Mouse (Mus musculus): ENCODE results near the gene Adk. TPM values are rescaled to one million over a fixed set of nuclear protein-coding genes. Genes with fewer than 3 reads are reported as not detected.

Adk gene
- total and polyA plus RNA-seq, 3 experiments = 104 to 253 (median 212) TPM

DNA sequence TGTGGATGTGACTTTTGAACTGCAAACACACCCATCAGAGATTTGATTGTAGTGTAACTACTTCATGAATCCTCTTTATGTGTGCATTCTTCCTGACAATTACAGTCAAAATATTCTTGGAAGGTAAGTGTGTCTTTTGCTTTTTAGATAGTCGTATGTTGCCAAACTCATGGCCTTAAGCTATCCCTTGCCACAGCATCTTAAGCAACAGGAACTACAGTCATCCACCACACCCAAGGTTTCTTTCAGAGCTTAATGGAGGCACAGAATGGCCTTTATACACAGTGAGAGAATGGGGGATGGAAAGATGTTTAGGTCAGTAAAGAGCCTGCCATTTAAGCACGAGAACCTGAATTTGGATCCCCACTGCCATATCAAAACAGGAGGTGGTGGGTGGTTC lies 4.5 kb upstream of the Adk start:
- Histone ChIP-seq H3K4me1 (ENCODE audit: control insufficient read depth, insufficient read depth, low read length) (peaks cover 3% of the 10 kb centered on the region), H3K36me3 (ENCODE audit: control insufficient read depth, insufficient read depth, low read length) (peaks cover 6% of the 10 kb centered on the region), H3K79me2 (replicated peaks; ENCODE audit: control insufficient read depth, insufficient read depth, low read length) (peaks cover 1% of the 10 kb centered on the region; the same call in 1 of the 2 replicates), H3K9ac (ENCODE audit: low read depth, low read length) (no peak overlapping the region), H3K27ac (no peak overlapping the region), H3K27me3 (ENCODE audit: control insufficient read depth, insufficient read depth, low read length) (no peaks in the 10 kb centered on the region), H3K4me3 (no peak overlapping the region)
- TF ChIP-seq POLR2A (IDR thresholded peaks at IDR 0.05; ENCODE audit: insufficient read depth, low read depth, low read length) (no peak), CTCF (IDR thresholded peaks at IDR 0.05) (no peak), EP300 (IDR thresholded peaks at IDR 0.05; ENCODE audit: insufficient read depth, low read depth, low read length) (no peak)
- 46% methylated on average over 2 of the region's 2 CpGs for WGBS
- no peak for DNase-seq
- intact Hi-C loops (cut with DNase I) = loop anchor here (2.0 to 5.0 kb wide), 3 partner anchors 15 to 121 kb away; partner anchors contain the start of gene Vcl

DNA sequence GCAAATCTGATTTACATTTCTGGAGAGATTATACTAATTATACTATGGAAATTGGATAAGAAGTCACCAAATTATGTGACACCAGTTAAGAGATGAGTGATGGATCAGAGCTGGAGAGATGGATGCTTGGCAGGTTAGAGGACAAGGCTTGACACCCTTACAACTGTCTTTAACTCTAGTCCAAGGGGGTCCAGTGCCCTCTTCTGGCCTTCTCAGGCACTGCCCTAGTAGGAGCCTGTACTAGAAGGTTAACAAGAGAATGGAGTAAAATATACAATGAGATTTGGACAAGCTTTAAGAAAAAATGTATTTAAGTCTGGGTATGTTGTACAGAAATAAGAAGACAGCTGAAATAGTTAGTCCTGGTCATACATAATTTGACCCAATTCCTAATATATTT lies 3.5 kb upstream of the Adk start:
- H3K27me3 ChIP-seq (ENCODE audit: control insufficient read depth, insufficient read depth, low read length) = no peaks in the 10 kb centered on the region

DNA sequence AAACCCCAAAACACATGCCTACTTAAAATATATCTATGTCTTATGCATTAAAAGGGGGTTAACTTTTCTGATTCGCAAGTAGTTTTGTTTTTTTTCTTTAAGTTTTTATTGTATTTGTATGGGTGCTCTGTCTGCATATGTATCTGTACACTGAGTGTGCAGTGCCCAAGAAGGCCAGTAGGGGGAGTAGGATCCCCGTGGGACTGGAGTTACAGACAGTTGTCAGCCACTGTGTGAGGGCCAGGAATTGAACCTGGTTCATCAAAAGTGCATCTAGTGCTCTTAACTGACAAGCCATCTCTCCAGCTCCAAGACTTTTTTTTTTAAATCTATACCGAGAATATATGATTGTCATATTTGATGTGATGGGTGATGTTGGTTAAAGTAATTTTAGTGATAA lies 1.6 kb upstream of the Adk start:
- no peaks in the 10 kb centered on the region for H3K27me3 ChIP-seq (ENCODE audit: control insufficient read depth, insufficient read depth, low read length)
- H3K9ac ChIP-seq (ENCODE audit: low read depth, low read length) = no peak overlapping the region
- peak; percentile 58 for TF ChIP-seq CTCF (IDR thresholded peaks at IDR 0.05)
- no peak for TF ChIP-seq EP300 (IDR thresholded peaks at IDR 0.05; ENCODE audit: insufficient read depth, low read depth, low read length)
- H3K4me1 ChIP-seq (ENCODE audit: control insufficient read depth, insufficient read depth, low read length) = peaks cover 4% of the 10 kb centered on the region
- no peak overlapping the region for H3K27ac ChIP-seq
- 67% methylated on average over 3 of the region's 3 CpGs for WGBS
- H3K36me3 ChIP-seq (ENCODE audit: control insufficient read depth, insufficient read depth, low read length) = peaks cover 7% of the 10 kb centered on the region
- intact Hi-C loops (cut with DNase I) = loop anchor here (10.0 kb wide), 2 partner anchors 454 to 694 kb away; no protein-coding TSS in a partner anchor
- peaks cover 1% of the 10 kb centered on the region; the same call in 1 of the 2 replicates for H3K79me2 ChIP-seq (replicated peaks; ENCODE audit: control insufficient read depth, insufficient read depth, low read length)
- H3K4me3 ChIP-seq = no peak overlapping the region; the same call in 1 of the 2 replicates
- DNase-seq = no peak

More for the DNA sequence above, 3.5 kb upstream of the Adk start:
- no peak overlapping the region for H3K9ac ChIP-seq (ENCODE audit: low read depth, low read length)
- H3K4me1 ChIP-seq (ENCODE audit: control insufficient read depth, insufficient read depth, low read length) = peaks cover 4% of the 10 kb centered on the region
- intact Hi-C loops (cut with DNase I) = loop anchor here (5.0 kb wide), 2 partner anchors 47 to 122 kb away; partner anchors contain the start of gene Vcl
- peaks cover 1% of the 10 kb centered on the region; the same call in 1 of the 2 replicates for H3K79me2 ChIP-seq (replicated peaks; ENCODE audit: control insufficient read depth, insufficient read depth, low read length)
- H3K36me3 ChIP-seq (ENCODE audit: control insufficient read depth, insufficient read depth, low read length) = peaks cover 6% of the 10 kb centered on the region
- TF ChIP-seq CTCF (IDR thresholded peaks at IDR 0.05) = peak; percentile 83
- no peak for TF ChIP-seq POLR2A (IDR thresholded peaks at IDR 0.05; ENCODE audit: insufficient read depth, low read depth, low read length)
- H3K4me3 ChIP-seq = no peak overlapping the region
- H3K27ac ChIP-seq = no peak overlapping the region
- peak; percentile 47 to 62 for DNase-seq

DNA sequence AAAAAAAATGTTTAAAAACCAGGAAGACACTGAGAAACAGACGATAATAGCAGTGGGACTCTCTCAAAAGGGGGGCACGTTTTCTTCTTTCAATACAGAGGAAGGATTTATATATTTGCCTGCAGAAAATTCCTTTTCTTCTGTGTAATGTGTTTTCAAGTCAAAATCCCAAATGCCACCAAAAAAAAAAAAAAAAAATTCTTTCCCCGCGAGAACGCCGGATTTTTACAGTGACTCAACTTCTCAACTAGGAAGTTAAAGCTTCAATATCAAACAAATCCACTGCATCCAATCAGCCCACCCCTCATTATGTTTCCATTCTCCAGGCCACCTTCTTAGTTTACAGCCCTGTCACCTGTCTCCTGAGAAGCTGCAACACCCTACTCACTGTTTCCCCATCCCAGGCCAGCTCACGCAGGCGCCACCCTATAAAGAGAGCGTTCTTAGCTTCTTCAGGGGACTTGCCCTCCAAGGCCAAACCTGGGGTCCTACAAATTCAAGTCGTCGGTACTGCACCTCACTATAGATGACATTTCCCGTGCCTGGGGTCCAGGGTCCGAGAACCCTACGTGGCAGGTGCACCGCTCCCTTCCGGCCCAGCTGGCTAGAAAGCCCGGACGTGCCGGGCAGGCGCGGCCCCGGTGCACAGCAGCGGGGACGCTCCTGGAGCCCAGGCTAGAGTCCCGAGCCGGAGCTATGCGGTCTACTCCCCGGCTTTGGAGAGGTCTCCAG lies 828 bp upstream of the Adk start:
- Histone ChIP-seq H3K27me3 (ENCODE audit: control insufficient read depth, insufficient read depth, low read length) (no peaks in the 10 kb centered on the region), H3K9ac (ENCODE audit: low read depth, low read length) (peak overlapping the region; percentile 79), H3K4me3 (peak overlapping the region; percentile 71), H3K36me3 (ENCODE audit: control insufficient read depth, insufficient read depth, low read length) (peaks cover 11% of the 10 kb centered on the region), H3K27ac (peak overlapping the region; percentile 99), H3K4me1 (ENCODE audit: control insufficient read depth, insufficient read depth, low read length) (peaks cover 4% of the 10 kb centered on the region), H3K79me2 (replicated peaks; ENCODE audit: control insufficient read depth, insufficient read depth, low read length) (no peaks in the 10 kb centered on the region; the same call in 1 of the 2 replicates)
- TF ChIP-seq CTCF (IDR thresholded peaks at IDR 0.05) = no peak
- no peak for TF ChIP-seq POLR2A (IDR thresholded peaks at IDR 0.05; ENCODE audit: insufficient read depth, low read depth, low read length)
- TF ChIP-seq EP300 (IDR thresholded peaks at IDR 0.05; ENCODE audit: insufficient read depth, low read depth, low read length) = no peak
- 4% methylated on average over 28 of the region's 28 CpGs for WGBS
- intact Hi-C loops (cut with DNase I) = loop anchor here (2.0 to 10.0 kb wide), 3 partner anchors 55 to 693 kb away; no protein-coding TSS in a partner anchor
- DNase-seq = no peak

DNA sequence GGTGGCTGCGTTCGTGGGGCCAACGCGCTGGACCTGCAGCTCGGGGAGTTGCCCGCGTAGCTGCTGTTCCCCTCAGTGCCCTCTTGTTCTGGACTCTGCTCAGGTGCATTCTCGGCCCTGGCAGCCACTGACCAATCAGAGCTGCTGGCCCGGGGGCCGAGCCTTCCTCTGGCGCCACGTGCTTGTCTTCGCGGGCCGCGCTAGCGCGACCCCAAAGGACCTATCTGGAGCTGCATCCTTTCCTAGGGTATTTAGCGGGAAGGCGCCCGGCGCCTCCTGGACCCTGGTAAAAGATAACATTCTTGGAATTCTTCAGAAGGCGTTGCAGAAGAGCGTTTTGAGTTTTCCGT lies 382 bp downstream of the Adk start:
- H3K4me1 ChIP-seq (ENCODE audit: control insufficient read depth, insufficient read depth, low read length) = peaks cover 1% of the 10 kb centered on the region; the same call in 1 of the 2 replicates
- TF ChIP-seq EP300 (IDR thresholded peaks at IDR 0.05; ENCODE audit: insufficient read depth, low read depth, low read length) = peak; percentile 82; the same call in 1 of the 2 replicates
- peak; percentile 53 for TF ChIP-seq CTCF (IDR thresholded peaks at IDR 0.05)
- no peak; the same call in 1 of the 2 replicates for TF ChIP-seq POLR2A (IDR thresholded peaks at IDR 0.05; ENCODE audit: insufficient read depth, low read depth, low read length)
- peak overlapping the region; percentile 99 for H3K27ac ChIP-seq
- no peaks in the 10 kb centered on the region for H3K27me3 ChIP-seq (ENCODE audit: control insufficient read depth, insufficient read depth, low read length)
- peaks cover 12% of the 10 kb centered on the region for H3K36me3 ChIP-seq (ENCODE audit: control insufficient read depth, insufficient read depth, low read length)
- DNase-seq = peak; percentile 84 to 89
- peak overlapping the region; percentile 71 for H3K4me3 ChIP-seq
- under 1% methylated on average over 25 of the region's 25 CpGs for WGBS
- peak overlapping the region; percentile 82 for H3K9ac ChIP-seq (ENCODE audit: low read depth, low read length)
- no peaks in the 10 kb centered on the region; the same call in none of the 2 replicates for H3K79me2 ChIP-seq (replicated peaks; ENCODE audit: control insufficient read depth, insufficient read depth, low read length)
- intact Hi-C loops (cut with DNase I) = loop anchor here (1.0 to 10.0 kb wide), 4 partner anchors 23 to 692 kb away; no protein-coding TSS in a partner anchor

DNA sequence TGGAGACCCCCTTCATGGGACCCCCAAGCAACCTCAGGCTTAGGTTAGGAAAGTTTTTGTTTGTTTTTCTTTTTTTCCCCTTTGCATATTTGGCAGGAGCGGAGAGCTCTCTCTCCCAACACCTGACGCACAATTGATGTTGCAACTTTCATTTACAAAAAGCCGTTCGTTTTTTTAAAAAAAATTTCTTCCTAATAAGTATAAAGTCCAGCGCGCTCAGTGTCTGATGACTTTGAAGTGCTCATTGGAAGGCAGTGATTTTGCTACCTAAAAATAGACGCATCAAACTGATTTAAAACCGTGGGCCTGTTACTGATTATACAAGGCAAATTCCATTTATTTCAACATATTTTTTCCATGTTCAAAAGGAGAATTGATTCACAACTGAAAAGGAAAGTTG lies 777 bp downstream of the Adk start:
- peak overlapping the region; percentile 82 for H3K9ac ChIP-seq (ENCODE audit: low read depth, low read length)
- no peaks in the 10 kb centered on the region; the same call in none of the 2 replicates for H3K79me2 ChIP-seq (replicated peaks; ENCODE audit: control insufficient read depth, insufficient read depth, low read length)
- DNase-seq = no peak
- intact Hi-C loops (cut with DNase I) = loop anchor here (1.0 to 10.0 kb wide), 4 partner anchors 22 to 692 kb away; no protein-coding TSS in a partner anchor
- peak overlapping the region; percentile 71 for H3K4me3 ChIP-seq
- H3K4me1 ChIP-seq (ENCODE audit: control insufficient read depth, insufficient read depth, low read length) = peaks cover 1% of the 10 kb centered on the region; the same call in 1 of the 2 replicates
- 4% methylated on average over 8 of the region's 8 CpGs for WGBS
- H3K27me3 ChIP-seq (ENCODE audit: control insufficient read depth, insufficient read depth, low read length) = no peaks in the 10 kb centered on the region
- peak overlapping the region; percentile 99 for H3K27ac ChIP-seq
- TF ChIP-seq POLR2A (IDR thresholded peaks at IDR 0.05; ENCODE audit: insufficient read depth, low read depth, low read length) (no peak), CTCF (IDR thresholded peaks at IDR 0.05) (no peak)
- H3K36me3 ChIP-seq (ENCODE audit: control insufficient read depth, insufficient read depth, low read length) = peaks cover 9% of the 10 kb centered on the region

Measured in heart, adult 2 months (tissue).